Mouse (Mus musculus): ENCODE data around the gene Zbtb7a. TPM values are rescaled to one million over a fixed set of nuclear protein-coding genes. Genes with fewer than 3 reads are reported as not detected.
"Not testable (repeated sequence)": the region's sequence is repeated elsewhere in the genome, so short reads cannot be mapped to it uniquely, and the experiment has no call there.

Zbtb7a gene
- polyA plus RNA-seq, 1 experiment from 2014 or later = 25.5 TPM

- Histone ChIP-seq H3K4me1 (ENCODE audit: control insufficient read depth, insufficient read depth, low read length) (peaks cover 31% of the 10 kb centered on the region), H3K4me2 (ENCODE audit: low read depth, low read length) (peak overlapping the region; percentile 52), H3K27ac (ENCODE audit: low read length) (peak overlapping the region; percentile 89), H3K36me3 (ENCODE audit: control insufficient read depth, insufficient read depth) (peaks cover 7% of the 10 kb centered on the region), H3K4me3 (ENCODE audit: low read length) (peak overlapping the region; percentile 10; the same call in 1 of the 2 replicates), H3K27me3 (ENCODE audit: control insufficient read depth, insufficient read depth, low read length) (no peaks in the 10 kb centered on the region), H3K9ac (ENCODE audit: low read length) (peak overlapping the region; percentile 72), H3K9me3 (replicated peaks; ENCODE audit: control insufficient read depth, low read length) (no peaks in the 10 kb centered on the region)
- 6% methylated on average over 21 of the region's 21 CpGs for WGBS
- no peak; the same call in 1 of the 2 replicates for ATAC-seq (replicated peaks; ENCODE audit: extremely low read depth, insufficient read depth, low FRiP score)
These were observed 38.1 kb downstream of the Zbtb7a start for GRCm38 (mm10) chr10:81173132-81173531.

- Histone ChIP-seq H3K9ac (ENCODE audit: low read length) (peak overlapping the region; percentile 59), H3K27ac (ENCODE audit: low read length) (peak overlapping the region; percentile 56), H3K27me3 (ENCODE audit: control insufficient read depth, insufficient read depth, low read length) (no peaks in the 10 kb centered on the region), H3K4me2 (ENCODE audit: low read depth, low read length) (peak overlapping the region; percentile 65), H3K4me1 (ENCODE audit: control insufficient read depth, insufficient read depth, low read length) (peaks cover 33% of the 10 kb centered on the region), H3K9me3 (replicated peaks; ENCODE audit: control insufficient read depth, low read length) (no peaks in the 10 kb centered on the region), H3K4me3 (ENCODE audit: low read length) (peak overlapping the region; percentile 39), H3K36me3 (ENCODE audit: control insufficient read depth, insufficient read depth) (peaks cover 23% of the 10 kb centered on the region)
- WGBS = 4% methylated on average over 29 of the region's 29 CpGs
- ATAC-seq (replicated peaks; ENCODE audit: extremely low read depth, insufficient read depth, low FRiP score) = 0 out of 2 replicates have a peak, but pooled peaks have one; percentile 28
These were observed 39.8 kb downstream of the Zbtb7a start for GRCm38 (mm10) chr10:81174617-81175344.

GRCm38 (mm10) chr10:81175345-81175701 is 40.3 kb downstream of the Zbtb7a start:
- H3K4me1 ChIP-seq (ENCODE audit: control insufficient read depth, insufficient read depth, low read length) = peaks cover 33% of the 10 kb centered on the region

GRCm38 (mm10) chr10:81175936-81176465 is 41.0 kb downstream of the Zbtb7a start:
- peak overlapping the region; percentile 55 for H3K9ac ChIP-seq (ENCODE audit: low read length)
- H3K9me3 ChIP-seq (replicated peaks; ENCODE audit: control insufficient read depth, low read length) = no peaks in the 10 kb centered on the region
- H3K4me1 ChIP-seq (ENCODE audit: control insufficient read depth, insufficient read depth, low read length) = peaks cover 33% of the 10 kb centered on the region
- 4% methylated on average over 13 of the region's 13 CpGs for WGBS
- peak overlapping the region; percentile 50 for H3K4me2 ChIP-seq (ENCODE audit: low read depth, low read length)
- H3K4me3 ChIP-seq (ENCODE audit: low read length) = peak overlapping the region; percentile 87
- H3K27me3 ChIP-seq (ENCODE audit: control insufficient read depth, insufficient read depth, low read length) = no peaks in the 10 kb centered on the region
- H3K36me3 ChIP-seq (ENCODE audit: control insufficient read depth, insufficient read depth) = peaks cover 34% of the 10 kb centered on the region
- peak overlapping the region; percentile 90 for H3K27ac ChIP-seq (ENCODE audit: low read length)
- peak; percentile 15 for ATAC-seq (replicated peaks; ENCODE audit: extremely low read depth, insufficient read depth, low FRiP score)

More at GRCm38 (mm10) chr10:81175345-81175701, 40.3 kb downstream of the Zbtb7a start:
- peak overlapping the region; percentile 65 for H3K4me2 ChIP-seq (ENCODE audit: low read depth, low read length)
- H3K27ac ChIP-seq (ENCODE audit: low read length) = peak overlapping the region; percentile 90
- WGBS = 6% methylated on average over 4 of the region's 4 CpGs
- not testable (repeated sequence) for H3K9me3 ChIP-seq (replicated peaks; ENCODE audit: control insufficient read depth, low read length); H3K27me3 ChIP-seq (ENCODE audit: control insufficient read depth, insufficient read depth, low read length); H3K9ac ChIP-seq (ENCODE audit: low read length); ATAC-seq (replicated peaks; ENCODE audit: extremely low read depth, insufficient read depth, low FRiP score)
- H3K36me3 ChIP-seq (ENCODE audit: control insufficient read depth, insufficient read depth) = peaks cover 28% of the 10 kb centered on the region
- H3K4me3 ChIP-seq (ENCODE audit: low read length) = peak overlapping the region; percentile 39

- peaks cover 33% of the 10 kb centered on the region for H3K4me1 ChIP-seq (ENCODE audit: control insufficient read depth, insufficient read depth, low read length)
- H3K27me3 ChIP-seq (ENCODE audit: control insufficient read depth, insufficient read depth, low read length) = no peaks in the 10 kb centered on the region
- WGBS = under 1% methylated on average over 77 of the region's 77 CpGs
These were observed 41.6 kb downstream of the Zbtb7a start, which contains the start of gene Eef2 for GRCm38 (mm10) chr10:81176466-81177271. Eef2 (plus strand) TSS chr10:81176631.

GRCm38 (mm10) chr10:81177491-81177925 is 42.5 kb downstream of the Zbtb7a start:
- H3K4me2 ChIP-seq (ENCODE audit: low read depth, low read length) = peak overlapping the region; percentile 97
- no peaks in the 10 kb centered on the region for H3K9me3 ChIP-seq (replicated peaks; ENCODE audit: control insufficient read depth, low read length)
- peak overlapping the region; percentile 87 for H3K4me3 ChIP-seq (ENCODE audit: low read length)
- ATAC-seq (replicated peaks; ENCODE audit: extremely low read depth, insufficient read depth, low FRiP score) = no peak
- H3K4me1 ChIP-seq (ENCODE audit: control insufficient read depth, insufficient read depth, low read length) = peaks cover 37% of the 10 kb centered on the region
- H3K9ac ChIP-seq (ENCODE audit: low read length) = peak overlapping the region; percentile 97
- 7% methylated on average over 16 of the region's 16 CpGs for WGBS
- peak overlapping the region; percentile 90 for H3K27ac ChIP-seq (ENCODE audit: low read length)
- no peaks in the 10 kb centered on the region for H3K27me3 ChIP-seq (ENCODE audit: control insufficient read depth, insufficient read depth, low read length)
- peaks cover 47% of the 10 kb centered on the region for H3K36me3 ChIP-seq (ENCODE audit: control insufficient read depth, insufficient read depth)

More at GRCm38 (mm10) chr10:81176466-81177271, 41.6 kb downstream of the Zbtb7a start, which contains the start of gene Eef2:
- H3K9me3 ChIP-seq (replicated peaks; ENCODE audit: control insufficient read depth, low read length) = no peaks in the 10 kb centered on the region
- peak; percentile 84 for ATAC-seq (replicated peaks; ENCODE audit: extremely low read depth, insufficient read depth, low FRiP score)
- H3K36me3 ChIP-seq (ENCODE audit: control insufficient read depth, insufficient read depth) = peaks cover 41% of the 10 kb centered on the region
- H3K4me2 ChIP-seq (ENCODE audit: low read depth, low read length) = peak within 1 kb of the TSS; percentile 97
- H3K4me3 ChIP-seq (ENCODE audit: low read length) = peak within 1 kb of the TSS; percentile 87
- peak within 1 kb of the TSS; percentile 90 for H3K27ac ChIP-seq (ENCODE audit: low read length)
- peak within 1 kb of the TSS; percentile 97 for H3K9ac ChIP-seq (ENCODE audit: low read length)

- H3K36me3 ChIP-seq (ENCODE audit: control insufficient read depth, insufficient read depth) = peaks cover 48% of the 10 kb centered on the region
- peak overlapping the region; percentile 97 for H3K4me2 ChIP-seq (ENCODE audit: low read depth, low read length)
- H3K27ac ChIP-seq (ENCODE audit: low read length) = no peak overlapping the region
- no peaks in the 10 kb centered on the region for H3K9me3 ChIP-seq (replicated peaks; ENCODE audit: control insufficient read depth, low read length)
- WGBS = 49% methylated on average over 14 of the region's 14 CpGs
- peaks cover 35% of the 10 kb centered on the region for H3K4me1 ChIP-seq (ENCODE audit: control insufficient read depth, insufficient read depth, low read length)
- H3K27me3 ChIP-seq (ENCODE audit: control insufficient read depth, insufficient read depth, low read length) = no peaks in the 10 kb centered on the region
- no peak for ATAC-seq (replicated peaks; ENCODE audit: extremely low read depth, insufficient read depth, low FRiP score)
- peak overlapping the region; percentile 87 for H3K4me3 ChIP-seq (ENCODE audit: low read length)
- peak overlapping the region; percentile 97 for H3K9ac ChIP-seq (ENCODE audit: low read length)
These were observed 43.1 kb downstream of the Zbtb7a start for GRCm38 (mm10) chr10:81177958-81178712.

- no peak overlapping the region for H3K4me3 ChIP-seq (ENCODE audit: low read length)
- H3K9ac ChIP-seq (ENCODE audit: low read length) = no peak overlapping the region
- H3K27ac ChIP-seq (ENCODE audit: low read length) = no peak overlapping the region
- no peaks in the 10 kb centered on the region for H3K27me3 ChIP-seq (ENCODE audit: control insufficient read depth, insufficient read depth, low read length)
- no peaks in the 10 kb centered on the region for H3K9me3 ChIP-seq (replicated peaks; ENCODE audit: control insufficient read depth, low read length)
- H3K4me2 ChIP-seq (ENCODE audit: low read depth, low read length) = no peak overlapping the region
- ATAC-seq (replicated peaks; ENCODE audit: extremely low read depth, insufficient read depth, low FRiP score) = no peak
- H3K4me1 ChIP-seq (ENCODE audit: control insufficient read depth, insufficient read depth, low read length) = peaks cover 35% of the 10 kb centered on the region
- H3K36me3 ChIP-seq (ENCODE audit: control insufficient read depth, insufficient read depth) = peaks cover 48% of the 10 kb centered on the region
- 87% methylated on average over 11 of the region's 11 CpGs for whole genome bisulfite sequencing
These were observed 43.9 kb downstream of the Zbtb7a start for GRCm38 (mm10) chr10:81178927-81179326.
